Mouse (Mus musculus): ENCODE results near the gene Gm10490.
A peak's percentile ranks its signal among the peaks of the same experiment; 100 is the strongest.

The Gm10490 gene

GRCm38 (mm10) chrX:7927116-7927515 lies 17.8 kb downstream of the Gm10490 start:
- DNase-seq: no peak

- no peak for DNase-seq
Measured at GRCm38 (mm10) chrX:7928270-7928790, 19.0 kb downstream of the Gm10490 start, which contains the start of gene Eras. TSS of gene Eras (minus strand) at chrX:7928607.

GRCm38 (mm10) chrX:7936874-7937273 lies 27.5 kb downstream of the Gm10490 start:
- peak in 1 of 2 experiments; percentile 16 for DNase-seq

GRCm38 (mm10) chrX:7937667-7938066 lies 28.3 kb downstream of the Gm10490 start:
- no peak for DNase-seq

- no peak for DNase-seq
Measured at GRCm38 (mm10) chrX:7945618-7946017, 36.3 kb downstream of the Gm10490 start.

- peak; percentile 55 to 57 for DNase-seq
Measured at GRCm38 (mm10) chrX:7947108-7947899, 38.0 kb downstream of the Gm10490 start, which contains the start of gene Hdac6. TSS of gene Hdac6 (minus strand) at chrX:7947889.

- peak; percentile 93 to 96 for DNase-seq
Measured at GRCm38 (mm10) chrX:7947900-7948492, 38.7 kb downstream of the Gm10490 start.

- DNase-seq: peak in 1 of 2 experiments; percentile 9
Measured at GRCm38 (mm10) chrX:7950091-7950490, 40.7 kb downstream of the Gm10490 start.

GRCm38 (mm10) chrX:7958868-7959267 lies 49.5 kb downstream of the Gm10490 start:
- DNase-seq: no peak

All from cerebellum, postnatal 10 days (tissue).